Mouse (Mus musculus): ENCODE data around the gene Dph2. TPM values are rescaled to one million over a fixed set of nuclear protein-coding genes. Genes with fewer than 3 reads are reported as not detected.
A peak's percentile ranks its signal among the peaks of the same experiment; 100 is the strongest.

Gene Dph2
- total and polyA plus RNA-seq, 3 experiments, result 25.2 to 27.2 TPM; not detected in 1

- no peak for TF ChIP-seq GABPA (IDR thresholded peaks at IDR 0.05; ENCODE audit: low read depth, low read length)
- no peak for TF ChIP-seq EP300 (IDR thresholded peaks at IDR 0.05; ENCODE audit: low read depth in 1 of 2, low read length in 2 of 2)
- no peak for TF ChIP-seq POLR2AphosphoS2 (IDR thresholded peaks at IDR 0.05; ENCODE audit: low read length)
- TF ChIP-seq JUND (IDR thresholded peaks at IDR 0.05; ENCODE audit: low read depth, low read length), result no peak
- TF ChIP-seq TCF12 (IDR thresholded peaks at IDR 0.05; ENCODE audit: low read depth, low read length), result peak; percentile 63
- TF ChIP-seq NRF1 (IDR thresholded peaks at IDR 0.05; ENCODE audit: insufficient read depth, low read depth, low read length, poor library complexity, severe bottlenecking), result peak; percentile 65
- TF ChIP-seq ELF1 (IDR thresholded peaks at IDR 0.05; ENCODE audit: low read depth, low read length), result peak; percentile 68
- peak; percentile 90 for TF ChIP-seq KAT2A (conservative IDR thresholded peaks at IDR 0.05; ENCODE audit: low read depth, low read length)
These were observed 4.7 kb downstream of the Dph2 start, which contains the start of gene Atp6v0b (continued) for GRCm38 (mm10) chr4:117887133-117887532.

- peaks cover 0 to 15% of the 10 kb centered on the region in 2 experiments; a peak in 3 of 4 replicates for H3K4me1 ChIP-seq (ENCODE audit: control insufficient read depth in 1 of 2, insufficient read depth in 2 of 2, low read length in 2 of 2)
- TF ChIP-seq NELFE (IDR thresholded peaks at IDR 0.05; ENCODE audit: low read depth, low read length), result no peak
- 0 out of 2 replicates have a peak, but pooled peaks have one; percentile 6 for TF ChIP-seq ZMIZ1 (IDR thresholded peaks at IDR 0.05; ENCODE audit: low read depth, low read length)
- TF ChIP-seq POLR2A (IDR thresholded peaks at IDR 0.05; ENCODE audit: control insufficient read depth in 1 of 2, insufficient read depth in 1 of 2, low read depth in 1 of 2, low read length in 2 of 2, poor library complexity in 1 of 2), result no peak; a peak in 1 of 4 replicates
- no peak; the same call in 1 of the 2 replicates for TF ChIP-seq MYB (IDR thresholded peaks at IDR 0.05; ENCODE audit: low read depth, low read length)
- no peak for TF ChIP-seq CHD2 (IDR thresholded peaks at IDR 0.05; ENCODE audit: low read length)
- TF ChIP-seq ZNF384 (IDR thresholded peaks at IDR 0.05; ENCODE audit: low read depth, low read length), result peak; percentile 82
- 0 out of 2 replicates have a peak, but pooled peaks have one; percentile 43 for TF ChIP-seq ETS1 (IDR thresholded peaks at IDR 0.05; ENCODE audit: low read depth, low read length)
- no peak for TF ChIP-seq MEF2A (IDR thresholded peaks at IDR 0.05; ENCODE audit: extremely low read depth, insufficient replicate concordance, low read depth, low read length, poor library complexity, severe bottlenecking)
- TF ChIP-seq NRF1 (IDR thresholded peaks at IDR 0.05; ENCODE audit: insufficient read depth, low read depth, low read length, poor library complexity, severe bottlenecking), result no peak
- TF ChIP-seq EP300 (IDR thresholded peaks at IDR 0.05; ENCODE audit: low read depth in 1 of 2, low read length in 2 of 2), result peak in 1 of 2 experiments; percentile 8; a peak in 1 of 4 replicates
- peak overlapping the region; percentile 62 for H3K27ac ChIP-seq (ENCODE audit: control insufficient read depth, low read depth, low read length)
- no peaks in the 10 kb centered on the region for H3K27me3 ChIP-seq (ENCODE audit: control insufficient read depth in 1 of 2, insufficient read depth in 2 of 2, low read length in 2 of 2)
- DNase-seq (ENCODE audit: low read depth, low spot score), result peak; percentile 76
- peak overlapping the region; percentile 93 for H3K9ac ChIP-seq (ENCODE audit: control insufficient read depth, low read depth, low read length, poor library complexity, severe bottlenecking)
- H3K79me2 ChIP-seq (ENCODE audit: control insufficient read depth, insufficient read depth, low read length, poor library complexity), result peaks cover 24% of the 10 kb centered on the region
- H3K4me3 ChIP-seq (ENCODE audit: control insufficient read depth in 1 of 2, insufficient read depth in 1 of 2, low read depth in 2 of 2, low read length in 2 of 2), result peak overlapping the region; percentile 59 to 90
- H3K9me3 ChIP-seq (replicated peaks; ENCODE audit: insufficient read depth, low read length), result no peaks in the 10 kb centered on the region
- H3K36me3 ChIP-seq (ENCODE audit: control insufficient read depth in 1 of 2, insufficient read depth in 2 of 2, low read length in 2 of 2), result peaks cover 0 to 3% of the 10 kb centered on the region in 2 experiments; a peak in 3 of 4 replicates
These were observed 5.2 kb downstream of the Dph2 start for GRCm38 (mm10) chr4:117886644-117887043.

DNA sequence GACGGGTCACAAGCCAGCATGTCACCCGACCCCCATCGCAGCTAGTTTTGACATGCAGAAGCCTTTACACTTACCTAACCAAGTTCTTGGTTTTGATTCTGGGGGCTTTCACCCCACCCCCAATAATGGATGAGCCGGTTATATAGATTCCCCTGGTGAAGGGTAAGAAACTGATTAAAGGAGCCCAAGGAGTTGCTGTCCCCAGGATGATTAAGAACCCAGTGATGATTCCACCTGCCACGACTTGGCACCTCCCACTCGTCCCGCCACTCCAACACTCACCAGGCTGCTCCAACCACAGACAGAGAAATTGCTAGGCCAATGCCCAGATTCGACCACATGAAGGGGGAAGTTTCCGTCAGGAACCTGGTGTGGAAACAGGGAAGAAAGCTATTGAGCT is 5.8 kb downstream of the Dph2 start:
- TF ChIP-seq NELFE (IDR thresholded peaks at IDR 0.05; ENCODE audit: low read depth, low read length), result no peak
- TF ChIP-seq MYC (IDR thresholded peaks at IDR 0.05; ENCODE audit: low read depth, low read length), result no peak
- TF ChIP-seq SIN3A (IDR thresholded peaks at IDR 0.05; ENCODE audit: low read length), result no peak
- TF ChIP-seq POLR2A (IDR thresholded peaks at IDR 0.05; ENCODE audit: control insufficient read depth in 1 of 2, insufficient read depth in 1 of 2, low read depth in 1 of 2, low read length in 2 of 2, poor library complexity in 1 of 2), result no peak
- no peak for TF ChIP-seq E2F4 (IDR thresholded peaks at IDR 0.05; ENCODE audit: borderline replicate concordance, low read depth, low read length)
- no peaks in the 10 kb centered on the region for H3K27me3 ChIP-seq (ENCODE audit: control insufficient read depth in 1 of 2, insufficient read depth in 2 of 2, low read length in 2 of 2)
- H3K27ac ChIP-seq (ENCODE audit: control insufficient read depth, low read depth, low read length), result no peak overlapping the region; the same call in 1 of the 2 replicates
- H3K79me2 ChIP-seq (ENCODE audit: control insufficient read depth, insufficient read depth, low read length, poor library complexity), result peaks cover 17% of the 10 kb centered on the region
- peak overlapping the region; percentile 93 for H3K9ac ChIP-seq (ENCODE audit: control insufficient read depth, low read depth, low read length, poor library complexity, severe bottlenecking)
- peak overlapping the region; percentile 59 to 90; a peak in 3 of 4 replicates for H3K4me3 ChIP-seq (ENCODE audit: control insufficient read depth in 1 of 2, insufficient read depth in 1 of 2, low read depth in 2 of 2, low read length in 2 of 2)
- H3K36me3 ChIP-seq (ENCODE audit: control insufficient read depth in 1 of 2, insufficient read depth in 2 of 2, low read length in 2 of 2), result peaks cover 0 to 3% of the 10 kb centered on the region in 2 experiments; a peak in 3 of 4 replicates
- H3K9me3 ChIP-seq (replicated peaks; ENCODE audit: insufficient read depth, low read length), result no peaks in the 10 kb centered on the region
- peaks cover 0 to 13% of the 10 kb centered on the region in 2 experiments; a peak in 3 of 4 replicates for H3K4me1 ChIP-seq (ENCODE audit: control insufficient read depth in 1 of 2, insufficient read depth in 2 of 2, low read length in 2 of 2)
- DNase-seq (ENCODE audit: low read depth, low spot score), result no peak
